ENCODE assay signal across 29 mouse cellular contexts in genomic region chr7:122226020-122226742, GRCm38 (mm10). TPM values are rescaled to one million over a fixed set of nuclear protein-coding genes. Genes with fewer than 3 reads are reported as not detected.
A peak's percentile ranks its signal among the peaks of the same experiment; 100 is the strongest.
DNase-seq lines count a peak whose midpoint lies in the region; ATAC-seq lines count a peak whose summit lies in the region.
"Had no signal": no experiment of that assay in that cellular context is flagged by ENCODE, and none has a peak within 500 bp of the region (broad histone marks: within the 10 kb centered on the region; RNA-seq: fewer than 3 reads in every experiment).

No protein-coding gene starts in this region.

- no peaks in the 10 kb centered on the region for H3K4me1 ChIP-seq in intestine, embryonic 14.5 days (replicated peaks; ENCODE audit: control insufficient read depth, insufficient read depth, low read length)
- H3K4me1 ChIP-seq in intestine, embryonic 16.5 days (ENCODE audit: control insufficient read depth, insufficient read depth, low read length), result 0 out of 2 replicates have a peak, but pooled peaks cover 4% of the 10 kb centered on the region
- H3K4me1 ChIP-seq: embryonic facial prominence, embryonic 13.5 days; forebrain, embryonic 12.5 days; forebrain, embryonic 15.5 days; heart, embryonic 10.5 days; heart, embryonic 13.5 days had no signal

- H3K27me3 ChIP-seq in intestine, embryonic 14.5 days (replicated peaks; ENCODE audit: control insufficient read depth, insufficient read depth, low read length), result no peaks in the 10 kb centered on the region
- no peaks in the 10 kb centered on the region for H3K27me3 ChIP-seq in intestine, embryonic 16.5 days (replicated peaks; ENCODE audit: control insufficient read depth, insufficient read depth, low read length)
- H3K27me3 ChIP-seq: embryonic facial prominence, embryonic 13.5 days; forebrain, embryonic 12.5 days; forebrain, embryonic 15.5 days; heart, embryonic 13.5 days; Patski had no signal

- no peak for DNase-seq in intestine, embryonic 14.5 days (ENCODE audit: low spot score)
- DNase-seq in yolk sac, embryonic 10.5 days (ENCODE audit: low spot score), result peak; percentile 11
- DNase-seq in cerebellum, adult 9-10 months, result no peak
- DNase-seq in adrenal gland, postnatal 10 days, result no peak
- no peak for DNase-seq in cerebellum, adult 11 months
- DNase-seq: adrenal gland, postnatal 14 days; B cell, adult 2 months; cerebellum, adult 11-12 months; cerebellum, adult 8-10 months; cerebellum, postnatal 25 days; gastrocnemius, postnatal 25 days; heart, adult 2 months; heart, postnatal 14 days; heart, postnatal 4 days had no signal

- H3K9ac ChIP-seq in intestine, embryonic 14.5 days (ENCODE audit: low read length), result no peak overlapping the region
- H3K9ac ChIP-seq in intestine, embryonic 16.5 days (ENCODE audit: low read depth, low read length), result no peak overlapping the region
- H3K9ac ChIP-seq: embryonic facial prominence, embryonic 13.5 days; forebrain, embryonic 12.5 days; forebrain, embryonic 15.5 days; heart, embryonic 13.5 days; hindbrain, embryonic 14.5 days had no signal

- peak; percentile 23; the same call in 1 of the 2 replicates for ATAC-seq in intestine, embryonic 14.5 days (replicated peaks; ENCODE audit: low FRiP score, low TSS enrichment, low read depth)
- peak; percentile 95 for ATAC-seq in intestine, embryonic 16.5 days
- ATAC-seq in megakaryocyte progenitor cell, adult 5-6 weeks (replicated peaks; ENCODE audit: poor library complexity), result peak; percentile 77
- ATAC-seq: forebrain, embryonic 15.5 days; hindbrain, postnatal 0 days; Patski had no signal

- H3K27ac ChIP-seq in intestine, embryonic 14.5 days (ENCODE audit: low read depth), result no peak overlapping the region
- H3K27ac ChIP-seq in intestine, embryonic 16.5 days (ENCODE audit: low read length), result peak overlapping the region; percentile 82
- H3K27ac ChIP-seq: embryonic facial prominence, embryonic 13.5 days; forebrain, embryonic 12.5 days; forebrain, embryonic 15.5 days; heart, adult 2 months; heart, embryonic 10.5 days; heart, embryonic 13.5 days; hindbrain, embryonic 14.5 days; hindbrain, postnatal 0 days had no signal

- 65% methylated on average over 7 of the region's 7 CpGs for WGBS in intestine, embryonic 14.5 days
- 54% methylated on average over 7 of the region's 7 CpGs for WGBS in intestine, embryonic 16.5 days

- no peaks in the 10 kb centered on the region for H3K9me3 ChIP-seq in intestine, embryonic 14.5 days (ENCODE audit: control insufficient read depth, low read length)
- no peaks in the 10 kb centered on the region for H3K9me3 ChIP-seq in intestine, embryonic 16.5 days (ENCODE audit: control insufficient read depth, low read length)
- H3K9me3 ChIP-seq: embryonic facial prominence, embryonic 13.5 days; forebrain, embryonic 12.5 days; forebrain, embryonic 15.5 days; G1E; heart, embryonic 10.5 days; heart, embryonic 13.5 days had no signal

- H3K4me2 ChIP-seq in intestine, embryonic 14.5 days (ENCODE audit: low read length), result no peak overlapping the region
- H3K4me2 ChIP-seq in intestine, embryonic 16.5 days (ENCODE audit: low read depth, low read length), result peak overlapping the region; percentile 24; the same call in 1 of the 2 replicates
- H3K4me2 ChIP-seq: embryonic facial prominence, embryonic 13.5 days; forebrain, embryonic 12.5 days; forebrain, embryonic 15.5 days; heart, embryonic 13.5 days; hindbrain, embryonic 14.5 days had no signal

- H3K4me3 ChIP-seq in intestine, embryonic 14.5 days (ENCODE audit: low read depth, low read length), result no peak overlapping the region
- H3K4me3 ChIP-seq in intestine, embryonic 16.5 days (ENCODE audit: low read length), result no peak overlapping the region
- H3K4me3 ChIP-seq: embryonic facial prominence, embryonic 13.5 days; erythroblast, embryonic 14.5 days; forebrain, embryonic 12.5 days; forebrain, embryonic 15.5 days; heart, adult 2 months; heart, embryonic 10.5 days; heart, embryonic 13.5 days had no signal

- no peaks in the 10 kb centered on the region for H3K36me3 ChIP-seq in intestine, embryonic 14.5 days (ENCODE audit: control insufficient read depth, insufficient read depth, low read length)
- no peaks in the 10 kb centered on the region for H3K36me3 ChIP-seq in intestine, embryonic 16.5 days (ENCODE audit: control insufficient read depth, insufficient read depth, low read length)
- H3K36me3 ChIP-seq: embryonic facial prominence, embryonic 13.5 days; forebrain, embryonic 12.5 days; forebrain, embryonic 15.5 days; G1E; heart, embryonic 10.5 days; heart, embryonic 13.5 days had no signal

RNA-seq across cellular contexts. Expression of gene Chp2, which starts 6.9 kb away (rescaled TPM):
- polyA plus RNA-seq in intestine, embryonic 14.5 days (2014; fragmentation: Nextera tagmentation; extraction: Ambion mirVana), result 0.41 and 0.52 TPM in 2 replicates
- 9.6 and 10.1 TPM in 2 replicates for polyA plus RNA-seq in intestine, embryonic 16.5 days (2015; fragmentation: Nextera tagmentation; extraction: Ambion mirVana)
- not detected in 2 replicates for total RNA-seq in megakaryocyte progenitor cell, adult 5-6 weeks (2015)
- not detected in 2 replicates for total RNA-seq in megakaryocyte progenitor cell, adult 5-6 weeks (2017)
- total RNA-seq in adrenal gland, postnatal 10 days (2021), result 1 to 10 TPM; 4.8 to 7.2 TPM
- total RNA-seq: CH12.LX; common myeloid progenitor, adult 5-6 weeks had no signal
- polyA plus RNA-seq: embryonic facial prominence, embryonic 13.5 days; erythroblast, embryonic 14.5 days; G1E; Patski had no signal

RNA-seq across cellular contexts. Expression of gene Ern2, which starts 40.2 kb away (rescaled TPM):
- 1.1 and 1.7 TPM in 2 replicates for polyA plus RNA-seq in intestine, embryonic 14.5 days (2014; fragmentation: Nextera tagmentation; extraction: Ambion mirVana)
- 8.5 and 9.4 TPM in 2 replicates for polyA plus RNA-seq in intestine, embryonic 16.5 days (2015; fragmentation: Nextera tagmentation; extraction: Ambion mirVana)
- not detected in 2 replicates for total RNA-seq in megakaryocyte progenitor cell, adult 5-6 weeks (2015)
- not detected in 2 replicates for total RNA-seq in megakaryocyte progenitor cell, adult 5-6 weeks (2017)
- under 1 TPM in 1 of 2 experiments, not detected in 1; 0.09 TPM for total RNA-seq in adrenal gland, postnatal 10 days (2021)
- total RNA-seq: adrenal gland, postnatal 14 days; CH12.LX; common myeloid progenitor, adult 5-6 weeks; G1E; gastrocnemius, adult 8-10 months; gastrocnemius, postnatal 25 days; heart, adult 2 months; heart, postnatal 14 days; heart, postnatal 4 days had no signal
- polyA plus RNA-seq: embryonic facial prominence, embryonic 13.5 days; erythroblast, embryonic 14.5 days; G1E; heart, embryonic 10.5 days; heart, embryonic 13.5 days; Patski had no signal

Comparison
In these comparisons a context has a peak if more than half of its experiments do, and no peak if none do; other contexts are left out.
1. ATAC-seq: peak in every context shown above with its lines; median percentile 95 in intestine, embryonic 16.5 days; 77 in megakaryocyte progenitor cell, adult 5-6 weeks; 23 in intestine, embryonic 14.5 days.
2. RNA of gene Chp2, which starts 6.9 kb away (total RNA-seq): 4.8 to 7.2 TPM in adrenal gland, postnatal 10 days; not detected in megakaryocyte progenitor cell, adult 5-6 weeks; every median in the first group is over 4 times any median in the second.